Mouse (Mus musculus) liver, adult 2 months (tissue): Measurements from ENCODE around the gene Pkp3. TPM values are rescaled to one million over a fixed set of nuclear protein-coding genes. Genes with fewer than 3 reads are reported as not detected.
A peak's percentile ranks its signal among the peaks of the same experiment; 100 is the strongest.

Experiments
- DNase-seq: peaks from one replicate; pipeline ENCODE4 v3.0.0-alpha.2; 2011; ENCODE audit warnings: low read depth, low spot score; ENCODE audit errors: extremely low read depth
- H3K27ac ChIP-seq: fragments of 200-500 bp; replicated peaks from 2 replicates; pipeline ENCODE4 v1.5.1; 2012; ENCODE audit warnings: low read depth, mild to moderate bottlenecking, control low read depth, inconsistent platforms, low read length; ENCODE audit not compliant: insufficient read depth
- H3K27me3 ChIP-seq: fragments of 200-500 bp; 2 replicates; pipeline ENCODE4 v1.6.1; 2012; ENCODE audit warnings: mild to moderate bottlenecking, moderate library complexity, low read length, inconsistent platforms; ENCODE audit not compliant: control insufficient read depth, insufficient read depth
- H3K36me3 ChIP-seq: fragments of 200-500 bp; 2 replicates; pipeline ENCODE4 v1.6.1; 2012; ENCODE audit warnings: low read length, inconsistent platforms; ENCODE audit not compliant: control insufficient read depth, insufficient read depth
- H3K4me1 ChIP-seq: fragments of 200-500 bp; 2 replicates; pipeline ENCODE4 v1.6.1; 2011; ENCODE audit warnings: low read length; ENCODE audit not compliant: control insufficient read depth, insufficient read depth
- H3K4me3 ChIP-seq: fragments of 200-500 bp; 2 replicates; pipeline ENCODE4 v1.5.1; 2011; ENCODE audit warnings: low read depth, mild to moderate bottlenecking, control low read depth, low read length, moderate library complexity; ENCODE audit not compliant: insufficient read depth
- H3K79me2 ChIP-seq: fragments of 200-500 bp; 2 replicates; pipeline ENCODE4 v1.6.1; 2012; ENCODE audit warnings: inconsistent platforms, mild to moderate bottlenecking, low read length, moderate library complexity; ENCODE audit not compliant: control insufficient read depth, insufficient read depth
- H3K9ac ChIP-seq: fragments of 200-500 bp; 2 replicates; pipeline ENCODE4 v1.6.1; 2012; ENCODE audit warnings: low read depth, mild to moderate bottlenecking, control low read depth, inconsistent platforms, low read length
- CTCF ChIP-seq: fragments of 200-500 bp; IDR thresholded peaks from 2 replicates; pipeline ENCODE4 v1.5.1; 2011; ENCODE audit warnings: low read depth, low read length, control low read depth
- POLR2A ChIP-seq: fragments of 200-500 bp; IDR thresholded peaks from 2 replicates; pipeline ENCODE4 v1.6.1; 2011; ENCODE audit warnings: low read length, control low read depth; ENCODE audit not compliant: insufficient read depth; ENCODE audit errors: extremely low read depth
- WGBS: fragments of 180-500 bp; shearing (Covaris S2); methylation state at CpG from one replicate; pipeline ENCODE4 v1.1.7; 2018; 5-methylcytosine and 5-hydroxymethylcytosine counted together
- polyA plus RNA-seq: library from polyadenylated mRNA; depleted of rRNA; stranded (reverse); fragments of >200 nt; gene quantifications from 2 replicates; pipeline ENCODE4 v1.2.3, GENCODE M21; 2012; rRNA removed
- total RNA-seq: library from RNA; depleted of rRNA; stranded (reverse); fragments of >200 nt; gene quantifications from 2 replicates; pipeline ENCODE4 v1.2.3, GENCODE M21; 2014; rRNA removed

Pkp3 gene
- total and polyA plus RNA-seq, 2 experiments: 0.83 to 2.0 TPM

- Histone ChIP-seq H3K27me3 (no peaks in the 10 kb centered on the region), H3K79me2 (no peaks in the 10 kb centered on the region), H3K36me3 (no peaks in the 10 kb centered on the region), H3K4me1 (peaks cover 11% of the 10 kb centered on the region; the same call in 1 of the 2 replicates), H3K4me3 (peak within 1 kb of the TSS; percentile 68), H3K27ac (peak within 1 kb of the TSS; percentile 65), H3K9ac (peak within 1 kb of the TSS; percentile 62)
- TF ChIP-seq POLR2A: no peak
- TF ChIP-seq CTCF: no peak
- peak; percentile 10 for DNase-seq
- WGBS: 65% methylated on average over 14 of the region's 14 CpGs
Observed at GRCm38 (mm10) chr7:141122245-141122644, 44.2 kb downstream of the Pkp3 start, which contains the start of gene Ptdss2. Gene Ptdss2, plus strand, starts transcription at chr7:141122382.

DNA sequence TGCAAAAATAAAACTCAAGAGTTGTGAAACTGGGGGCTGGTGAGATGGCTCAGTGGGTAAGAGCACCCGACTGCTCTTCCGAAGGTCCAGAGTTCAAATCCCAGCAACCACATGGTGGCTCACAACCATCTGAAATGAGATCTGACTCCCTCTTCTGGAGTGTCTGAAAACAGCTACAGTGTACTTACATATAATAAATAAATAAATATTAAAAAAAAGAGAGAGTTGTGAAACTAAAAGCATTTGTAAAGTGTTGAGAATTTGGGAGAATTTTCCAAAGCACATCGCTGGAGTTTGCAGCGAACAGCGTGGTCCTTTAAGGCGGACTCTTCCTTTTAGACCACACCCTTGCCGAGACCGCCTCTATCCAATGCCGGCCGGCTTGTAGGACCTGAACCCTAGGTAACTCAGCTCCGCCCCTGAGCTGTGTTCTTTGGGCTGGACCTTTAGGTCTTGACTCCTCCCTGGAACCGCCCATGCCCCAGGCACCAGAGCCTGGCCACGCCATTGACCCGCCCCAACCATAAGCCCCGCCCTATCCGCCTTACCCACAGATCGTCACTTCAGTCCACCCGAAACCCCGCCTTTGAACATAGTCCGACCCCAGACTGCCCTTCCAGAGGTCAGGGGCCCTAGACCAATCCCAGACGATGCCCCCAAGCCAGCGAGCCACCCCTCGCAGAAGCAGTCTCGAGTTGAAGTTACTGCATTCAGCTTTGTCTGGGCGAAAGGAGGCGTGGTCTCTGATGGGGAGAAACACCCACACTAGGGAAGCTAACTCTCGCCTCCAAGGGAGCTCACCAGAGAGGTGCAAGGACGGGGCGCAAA, 44.9 kb downstream of the Pkp3 start:
- Histone ChIP-seq H3K4me1 (peaks cover 11% of the 10 kb centered on the region; the same call in 1 of the 2 replicates), H3K27ac (peak overlapping the region; percentile 65), H3K4me3 (peak overlapping the region; percentile 68), H3K27me3 (no peaks in the 10 kb centered on the region), H3K9ac (peak overlapping the region; percentile 62), H3K79me2 (no peaks in the 10 kb centered on the region), H3K36me3 (no peaks in the 10 kb centered on the region)
- TF ChIP-seq CTCF (no peak), POLR2A (no peak)
- 1% methylated on average over 29 of the region's 29 CpGs for WGBS
- DNase-seq: peak; percentile 96

DNA sequence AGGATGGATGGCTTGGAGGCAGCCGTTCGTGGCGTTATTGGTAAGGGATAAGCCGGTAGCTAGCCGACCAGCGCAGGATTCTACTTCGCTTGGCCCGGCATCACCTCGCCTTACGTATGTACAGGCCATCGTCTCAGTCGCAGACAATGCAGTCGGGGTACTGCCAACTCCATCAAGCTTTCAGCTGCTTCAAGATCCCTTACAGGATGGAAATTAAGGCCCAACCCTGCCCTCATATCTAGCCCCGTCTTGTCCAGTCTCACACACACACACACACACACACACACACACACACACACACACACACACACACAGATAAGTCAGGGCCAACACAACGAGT, 45.5 kb downstream of the Pkp3 start:
- H3K9ac ChIP-seq: peak overlapping the region; percentile 62
- H3K79me2 ChIP-seq: no peaks in the 10 kb centered on the region
- DNase-seq: no peak
- H3K36me3 ChIP-seq: no peaks in the 10 kb centered on the region
- no peak for TF ChIP-seq POLR2A
- no peak for TF ChIP-seq CTCF
- H3K4me3 ChIP-seq: peak overlapping the region; percentile 68
- WGBS: 3% methylated on average over 15 of the region's 15 CpGs
- peak overlapping the region; percentile 65 for H3K27ac ChIP-seq
- H3K4me1 ChIP-seq: peaks cover 11% of the 10 kb centered on the region; the same call in 1 of the 2 replicates
- no peaks in the 10 kb centered on the region for H3K27me3 ChIP-seq

DNA sequence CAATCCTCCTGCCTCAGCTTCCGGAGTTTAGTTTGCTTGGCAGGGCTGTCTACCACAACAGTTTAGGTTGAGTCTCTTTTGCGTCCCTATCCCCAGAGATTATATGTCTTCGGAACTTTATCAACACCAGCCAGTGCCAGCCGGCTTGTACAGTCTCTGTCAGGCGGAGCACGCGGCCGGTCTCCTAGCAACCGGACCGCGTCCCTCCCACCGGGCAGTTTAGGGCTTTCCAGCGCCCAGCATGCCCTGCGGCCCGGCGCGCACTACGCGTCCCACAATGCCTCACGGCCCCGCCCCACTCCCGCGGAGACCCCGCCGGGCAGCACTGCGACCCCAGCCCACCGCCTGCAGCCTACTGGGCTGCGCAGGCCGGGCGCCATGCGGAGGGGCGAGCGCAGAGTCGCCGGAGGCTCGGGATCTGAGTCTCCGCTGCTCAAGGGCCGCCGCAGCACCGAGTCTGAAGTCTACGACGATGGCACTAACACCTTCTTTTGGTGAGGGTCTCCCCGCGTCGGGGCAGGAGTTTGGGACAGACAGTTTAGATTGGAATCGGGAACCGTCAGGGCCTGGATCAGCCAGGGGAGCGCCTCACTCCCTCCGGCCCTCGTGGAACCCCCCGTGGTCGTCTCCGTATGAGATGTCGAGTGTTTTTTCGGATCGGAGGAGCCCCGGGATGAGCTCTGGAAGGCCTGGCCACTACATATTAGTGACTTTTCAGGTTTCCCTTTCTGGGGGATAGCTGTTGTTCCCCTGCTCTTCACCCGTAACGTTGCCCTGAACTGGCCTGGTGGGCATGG, 53.2 kb downstream of the Pkp3 start:
- 1% methylated on average over 59 of the region's 59 CpGs for WGBS

DNA sequence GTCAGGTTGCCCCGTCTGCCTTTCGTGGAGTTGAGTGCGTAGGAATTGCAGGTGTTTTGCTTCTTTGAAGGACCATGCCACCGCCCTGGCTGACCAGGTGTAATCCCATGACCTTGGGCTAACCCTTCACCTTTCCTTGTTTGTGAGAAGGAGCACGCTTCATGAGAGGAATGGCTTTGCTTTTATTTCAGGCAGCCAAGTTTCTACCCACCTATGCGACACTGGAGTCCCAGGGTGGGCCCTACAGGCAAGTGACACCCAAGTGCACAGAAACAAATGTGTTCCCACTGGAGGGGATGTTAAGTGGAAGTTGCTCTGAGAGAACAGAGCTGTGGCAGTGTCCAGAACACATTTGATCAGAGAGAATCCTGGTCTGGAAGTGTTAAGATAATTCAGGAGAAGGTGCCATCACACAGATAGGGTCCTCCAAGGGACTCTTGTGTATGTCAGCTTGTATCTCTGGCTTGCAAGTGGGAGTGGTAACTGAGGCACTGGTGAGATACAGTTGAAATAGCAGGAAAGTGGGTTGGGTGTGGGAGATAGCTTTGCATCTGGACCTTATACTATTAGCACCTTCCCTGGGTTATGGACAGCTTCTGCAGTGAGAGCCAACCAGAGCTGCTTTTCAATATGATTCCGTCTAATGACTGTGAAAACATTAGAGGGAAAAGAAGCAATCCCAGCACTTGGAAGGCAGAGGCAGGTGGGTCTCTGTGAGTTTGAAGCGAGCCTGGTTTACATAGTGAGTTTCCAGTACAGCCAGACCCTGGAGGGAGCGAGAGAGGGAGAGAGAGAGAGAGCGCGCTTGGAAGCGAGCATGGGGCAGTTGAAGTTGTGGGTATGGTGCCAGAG, 54.1 kb downstream of the Pkp3 start:
- peaks cover 4% of the 10 kb centered on the region; the same call in 1 of the 2 replicates for H3K79me2 ChIP-seq
- H3K27ac ChIP-seq: no peak overlapping the region; the same call in 1 of the 2 replicates
- peak overlapping the region; percentile 91 for H3K9ac ChIP-seq
- DNase-seq: peak; percentile 24
- WGBS: 56% methylated on average over 12 of the region's 12 CpGs
- peaks cover 7% of the 10 kb centered on the region; the same call in 1 of the 2 replicates for H3K36me3 ChIP-seq
- TF ChIP-seq POLR2A (no peak), CTCF (no peak)
- H3K27me3 ChIP-seq: no peaks in the 10 kb centered on the region
- peaks cover 7% of the 10 kb centered on the region for H3K4me1 ChIP-seq
- H3K4me3 ChIP-seq: peak overlapping the region; percentile 89

More for the DNA sequence above, 53.2 kb downstream of the Pkp3 start:
- H3K9ac ChIP-seq: peak overlapping the region; percentile 91
- no peak for TF ChIP-seq POLR2A
- TF ChIP-seq CTCF: no peak
- peaks cover 4% of the 10 kb centered on the region; the same call in 1 of the 2 replicates for H3K79me2 ChIP-seq
- peaks cover 7% of the 10 kb centered on the region for H3K4me1 ChIP-seq
- peak overlapping the region; percentile 36 for H3K27ac ChIP-seq
- peak; percentile 69 for DNase-seq
- H3K36me3 ChIP-seq: no peaks in the 10 kb centered on the region
- peak overlapping the region; percentile 89 for H3K4me3 ChIP-seq
- no peaks in the 10 kb centered on the region for H3K27me3 ChIP-seq

Other genes with a start within 250 kb of the Pkp3 start
Only the 30 nearest of the 34 such genes appear.
- not detected in 2 replicates for gene Odf3, start 230.4 kb upstream of the Pkp3 start, total RNA-seq
- not detected in 2 replicates for gene Odf3, start 230.4 kb upstream of the Pkp3 start, polyA plus RNA-seq
- 0.60 and 1.4 TPM in 2 replicates for gene Gm45785, start 221.9 kb upstream of the Pkp3 start, total RNA-seq
- gene Gm45785, start 221.9 kb upstream of the Pkp3 start, polyA plus RNA-seq: not detected in 2 replicates
- gene Ric8a, start 221.3 kb upstream of the Pkp3 start, total RNA-seq: 17.5 and 20.3 TPM in 2 replicates
- gene Ric8a, start 221.3 kb upstream of the Pkp3 start, polyA plus RNA-seq: 24.6 and 34.4 TPM in 2 replicates
- gene Bet1l, start 220.6 kb upstream of the Pkp3 start, total RNA-seq: 15.0 and 15.4 TPM in 2 replicates
- gene Bet1l, start 220.6 kb upstream of the Pkp3 start, polyA plus RNA-seq: 22.1 and 29.2 TPM in 2 replicates
- gene Psmd13, start 196.2 kb upstream of the Pkp3 start, total RNA-seq: 83.6 and 102 TPM in 2 replicates
- 51.1 and 58.2 TPM in 2 replicates for gene Psmd13, start 196.2 kb upstream of the Pkp3 start, polyA plus RNA-seq
- 134 and 150 TPM in 2 replicates for gene Sirt3, start 195.9 kb upstream of the Pkp3 start, total RNA-seq
- 155 TPM in 2 replicates for gene Sirt3, start 195.9 kb upstream of the Pkp3 start, polyA plus RNA-seq
- 0.55 and 0.81 TPM in 2 replicates for gene Cox8b, start 177.8 kb upstream of the Pkp3 start, total RNA-seq
- not detected in 2 replicates for gene Cox8b, start 177.8 kb upstream of the Pkp3 start, polyA plus RNA-seq
- 28.9 and 33.4 TPM in 2 replicates for gene Nlrp6, start 157.3 kb upstream of the Pkp3 start, total RNA-seq
- gene Nlrp6, start 157.3 kb upstream of the Pkp3 start, polyA plus RNA-seq: 72.9 and 119 TPM in 2 replicates
- 16.6 and 19.1 TPM in 2 replicates for gene Pgghg, start 136.8 kb upstream of the Pkp3 start, total RNA-seq
- 41.3 and 43.3 TPM in 2 replicates for gene Pgghg, start 136.8 kb upstream of the Pkp3 start, polyA plus RNA-seq
- 0.40 and 0.55 TPM in 2 replicates for gene Ifitm5, start 127.9 kb upstream of the Pkp3 start, total RNA-seq
- 0.76 and 1.0 TPM in 2 replicates for gene Ifitm5, start 127.9 kb upstream of the Pkp3 start, polyA plus RNA-seq
- not detected in 2 replicates for gene Gm45717, start 122.3 kb upstream of the Pkp3 start, total RNA-seq
- gene Gm45717, start 122.3 kb upstream of the Pkp3 start, polyA plus RNA-seq: not detected in 2 replicates
- gene Ifitm2, start 122.2 kb upstream of the Pkp3 start, total RNA-seq: 270 and 282 TPM in 2 replicates
- 968 and 1,028 TPM in 2 replicates for gene Ifitm2, start 122.2 kb upstream of the Pkp3 start, polyA plus RNA-seq
- 11.2 and 11.3 TPM in 2 replicates for gene Ifitm1, start 111.0 kb upstream of the Pkp3 start, total RNA-seq
- gene Ifitm1, start 111.0 kb upstream of the Pkp3 start, polyA plus RNA-seq: 48.6 and 79.4 TPM in 2 replicates
- gene Ifitm3, start 67.4 kb upstream of the Pkp3 start, total RNA-seq: 296 and 392 TPM in 2 replicates
- gene Ifitm3, start 67.4 kb upstream of the Pkp3 start, polyA plus RNA-seq: 848 and 1,254 TPM in 2 replicates
- gene Ifitm6, start 60.3 kb upstream of the Pkp3 start, total RNA-seq: 0.81 and 0.83 TPM in 2 replicates
- 0.72 and 1.7 TPM in 2 replicates for gene Ifitm6, start 60.3 kb upstream of the Pkp3 start, polyA plus RNA-seq
- gene Gm17387, start 49.1 kb upstream of the Pkp3 start, total RNA-seq: not detected in 2 replicates
- gene Gm17387, start 49.1 kb upstream of the Pkp3 start, polyA plus RNA-seq: not detected in 2 replicates
- 0.09 TPM in 1 of 2 replicates, not detected in the other for gene B4galnt4, start 17.1 kb upstream of the Pkp3 start, total RNA-seq
- 0.04 and 0.10 TPM in 2 replicates for gene B4galnt4, start 17.1 kb upstream of the Pkp3 start, polyA plus RNA-seq
- gene Sigirr, start 22.4 kb downstream of the Pkp3 start, total RNA-seq: 21.8 and 28.5 TPM in 2 replicates
- gene Sigirr, start 22.4 kb downstream of the Pkp3 start, polyA plus RNA-seq: 42.4 and 42.5 TPM in 2 replicates
- gene Ano9, start 39.6 kb downstream of the Pkp3 start, total RNA-seq: not detected in 2 replicates
- 0.09 and 0.13 TPM in 2 replicates for gene Ano9, start 39.6 kb downstream of the Pkp3 start, polyA plus RNA-seq
- gene Ptdss2, start 44.2 kb downstream of the Pkp3 start, total RNA-seq: 5.2 and 5.4 TPM in 2 replicates
- gene Ptdss2, start 44.2 kb downstream of the Pkp3 start, polyA plus RNA-seq: 10.7 and 13.5 TPM in 2 replicates
- 106 and 108 TPM in 2 replicates for gene Rnh1, start 94.6 kb downstream of the Pkp3 start, total RNA-seq
- gene Rnh1, start 94.6 kb downstream of the Pkp3 start, polyA plus RNA-seq: 134 and 136 TPM in 2 replicates
- gene Hras, start 115.8 kb downstream of the Pkp3 start, total RNA-seq: 37.6 and 53.8 TPM in 2 replicates
- gene Hras, start 115.8 kb downstream of the Pkp3 start, polyA plus RNA-seq: 50.4 and 58.9 TPM in 2 replicates
- gene Lrrc56, start 115.9 kb downstream of the Pkp3 start, total RNA-seq: 1.8 and 2.1 TPM in 2 replicates
- gene Lrrc56, start 115.9 kb downstream of the Pkp3 start, polyA plus RNA-seq: 4.4 and 4.8 TPM in 2 replicates
- 0.47 and 0.83 TPM in 2 replicates for gene Lmntd2, start 135.9 kb downstream of the Pkp3 start, total RNA-seq
- gene Lmntd2, start 135.9 kb downstream of the Pkp3 start, polyA plus RNA-seq: 1.4 and 2.2 TPM in 2 replicates
- 21.6 and 22.5 TPM in 2 replicates for gene Rassf7, start 137.6 kb downstream of the Pkp3 start, total RNA-seq
- 49.1 and 53.3 TPM in 2 replicates for gene Rassf7, start 137.6 kb downstream of the Pkp3 start, polyA plus RNA-seq
- 8.1 and 12.6 TPM in 2 replicates for gene Phrf1, start 150.6 kb downstream of the Pkp3 start, total RNA-seq
- 6.7 and 9.2 TPM in 2 replicates for gene Phrf1, start 150.6 kb downstream of the Pkp3 start, polyA plus RNA-seq
- 22.8 and 32.2 TPM in 2 replicates for gene Irf7, start 188.3 kb downstream of the Pkp3 start, total RNA-seq
- gene Irf7, start 188.3 kb downstream of the Pkp3 start, polyA plus RNA-seq: 42.4 and 102 TPM in 2 replicates
- 18.5 and 40.3 TPM in 2 replicates for gene Cdhr5, start 198.6 kb downstream of the Pkp3 start, total RNA-seq
- gene Cdhr5, start 198.6 kb downstream of the Pkp3 start, polyA plus RNA-seq: 31.2 and 31.7 TPM in 2 replicates
- gene Sct, start 200.9 kb downstream of the Pkp3 start, total RNA-seq: not detected in 2 replicates
- not detected in 2 replicates for gene Sct, start 200.9 kb downstream of the Pkp3 start, polyA plus RNA-seq
- gene Drd4, start 213.8 kb downstream of the Pkp3 start, total RNA-seq: not detected in 2 replicates
- not detected in 2 replicates for gene Drd4, start 213.8 kb downstream of the Pkp3 start, polyA plus RNA-seq